Mouse (Mus musculus): ENCODE results near the gene Higd1a. TPM values are rescaled to one million over a fixed set of nuclear protein-coding genes. Genes with fewer than 3 reads are reported as not detected.

Gene Higd1a
- polyA plus RNA-seq, 1 experiment: 17.6 TPM

DNA sequence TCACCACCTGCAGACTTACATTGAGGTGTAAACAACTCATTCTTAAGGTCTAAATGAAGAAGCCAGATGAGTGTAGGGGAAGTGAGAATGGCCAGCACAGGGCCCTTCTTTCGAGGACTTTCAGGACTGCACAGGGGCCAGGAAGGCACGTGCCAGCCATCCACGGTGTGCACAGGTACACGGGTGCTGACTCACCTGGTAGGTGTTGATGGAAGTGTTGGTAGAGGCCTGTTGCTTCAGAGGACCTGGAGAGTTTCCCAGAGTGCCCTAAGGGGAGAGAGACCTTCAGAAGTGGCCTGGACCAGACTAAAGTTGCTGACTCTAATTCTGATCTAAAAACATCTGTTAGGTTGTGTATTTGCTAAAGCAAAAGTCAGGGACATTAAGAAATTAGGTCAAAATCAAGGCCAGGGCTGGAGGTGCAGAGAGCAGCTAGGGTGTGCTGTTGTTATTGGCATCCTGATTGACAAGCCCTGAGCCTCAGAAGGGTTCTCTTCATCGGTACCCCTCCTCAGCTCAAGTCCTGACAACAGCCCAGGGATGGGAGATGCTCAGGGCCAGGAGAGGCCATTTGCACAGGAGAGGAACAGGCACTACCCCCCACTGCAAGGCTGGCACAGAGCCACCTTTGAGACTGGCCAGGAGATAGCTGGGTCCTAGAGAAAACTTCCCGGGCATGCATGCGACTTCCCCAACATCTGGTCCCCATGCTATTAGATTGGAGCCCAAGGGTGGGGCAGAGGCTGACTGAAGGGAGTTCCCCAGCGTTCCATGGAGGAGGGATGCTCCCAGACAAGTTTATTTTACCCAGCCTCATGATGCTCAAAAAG lies 45.5 kb upstream of the Higd1a start:
- Histone ChIP-seq H3K27me3 (ENCODE audit: control insufficient read depth, insufficient read depth, low read length) (no peaks in the 10 kb centered on the region), H3K4me1 (replicated peaks; ENCODE audit: control insufficient read depth, insufficient read depth, low read length) (0 out of 2 replicates have a peak, but pooled peaks cover 3% of the 10 kb centered on the region), H3K27ac (ENCODE audit: control insufficient read depth, insufficient read depth, low read length) (no peak overlapping the region), H3K4me3 (ENCODE audit: control insufficient read depth, insufficient read depth, low read length) (no peak overlapping the region), H3K36me3 (ENCODE audit: control insufficient read depth, insufficient read depth, low read length) (no peaks in the 10 kb centered on the region)
- DNase-seq: no peak
- no peak for TF ChIP-seq CTCF (IDR thresholded peaks at IDR 0.05; ENCODE audit: borderline replicate concordance, control insufficient read depth, extremely low read depth, insufficient read depth, low read length, poor library complexity)
- no peak for TF ChIP-seq POLR2A (IDR thresholded peaks at IDR 0.05; ENCODE audit: control insufficient read depth, extremely low read depth, insufficient read depth, low read length, poor library complexity)
- 83% methylated on average over 8 of the region's 8 CpGs for WGBS

DNA sequence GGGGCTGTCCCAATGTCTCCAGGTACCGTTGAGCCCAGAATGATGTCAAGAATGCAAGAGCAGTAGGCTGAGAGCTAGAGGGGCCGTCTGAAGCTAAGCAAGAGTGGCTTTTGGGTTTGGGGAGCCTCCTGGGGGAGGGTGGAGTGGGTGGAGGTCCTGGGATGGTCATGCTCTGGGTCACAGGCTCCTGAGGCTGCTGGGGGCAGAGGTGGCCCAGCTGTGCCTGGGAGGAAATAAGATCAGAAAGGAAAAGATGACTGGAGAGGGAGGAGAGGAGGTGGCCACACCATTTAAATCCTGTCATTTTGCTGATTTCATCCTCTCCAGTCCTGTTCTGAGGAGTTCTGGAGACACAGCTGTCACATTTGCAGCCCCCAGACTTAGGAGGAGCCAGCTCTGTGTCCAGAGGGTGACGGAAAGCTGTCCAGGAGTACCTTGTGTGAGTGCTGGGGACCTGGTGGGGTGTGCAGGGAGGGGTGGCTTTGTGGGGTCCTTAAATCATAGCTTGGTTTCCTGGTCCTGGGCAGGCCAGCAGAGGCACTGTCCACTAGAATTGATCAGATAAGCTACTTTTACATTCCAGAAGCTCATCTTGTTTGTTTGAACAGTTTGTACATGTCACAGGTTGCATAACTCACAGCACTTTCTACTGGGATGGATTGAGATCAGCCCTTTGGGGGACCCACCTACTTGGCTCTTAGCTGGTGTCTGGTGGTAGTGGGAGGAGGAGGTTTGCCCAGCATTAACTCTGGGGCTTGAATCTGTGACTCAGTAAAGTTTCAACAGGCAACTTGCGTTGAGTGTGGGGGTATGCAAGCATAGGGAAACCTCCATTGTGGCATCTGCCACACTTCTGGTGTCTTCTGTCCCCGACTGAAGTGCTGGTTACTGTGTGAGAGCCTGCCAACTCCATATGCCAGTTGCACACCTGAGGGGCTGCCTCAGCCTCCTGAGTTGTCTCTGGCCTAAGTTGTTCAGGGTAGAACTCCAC lies 43.8 kb upstream of the Higd1a start:
- 85% methylated on average over 5 of the region's 5 CpGs for WGBS

DNA sequence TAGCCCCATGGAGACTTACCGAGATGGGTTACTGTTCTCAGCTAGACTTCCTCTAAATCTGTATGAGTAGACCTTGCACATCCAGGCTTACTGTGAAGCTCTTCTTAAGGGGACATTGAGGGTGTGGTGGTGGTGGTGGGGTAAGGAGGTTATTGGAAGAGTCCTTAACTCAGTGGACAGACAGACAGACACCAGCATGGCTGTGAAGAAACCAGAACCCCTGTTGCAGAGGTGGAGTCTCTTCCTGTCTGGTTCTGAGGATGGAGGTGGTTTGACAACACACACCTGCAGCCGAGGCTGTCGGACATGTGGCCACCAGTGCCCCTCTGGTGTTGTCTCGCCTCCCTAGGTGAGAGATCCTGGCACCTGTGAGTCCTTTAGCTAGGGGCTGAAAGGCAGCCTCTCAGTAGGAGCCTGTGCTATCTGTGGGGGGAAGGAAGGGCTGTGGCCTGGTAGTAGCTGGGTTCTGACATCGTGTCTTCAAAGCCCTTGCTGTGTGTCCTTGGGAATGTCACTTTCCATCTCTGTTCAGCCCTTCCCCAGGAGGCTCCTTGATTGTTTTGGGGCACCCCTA lies 42.2 kb upstream of the Higd1a start:
- Histone ChIP-seq H3K4me1 (replicated peaks; ENCODE audit: control insufficient read depth, insufficient read depth, low read length) (0 out of 2 replicates have a peak, but pooled peaks cover 3% of the 10 kb centered on the region), H3K27ac (ENCODE audit: control insufficient read depth, insufficient read depth, low read length) (no peak overlapping the region), H3K4me3 (ENCODE audit: control insufficient read depth, insufficient read depth, low read length) (no peak overlapping the region), H3K27me3 (ENCODE audit: control insufficient read depth, insufficient read depth, low read length) (no peaks in the 10 kb centered on the region), H3K36me3 (ENCODE audit: control insufficient read depth, insufficient read depth, low read length) (no peaks in the 10 kb centered on the region)
- 53% methylated on average over 5 of the region's 5 CpGs for WGBS
- TF ChIP-seq CTCF (IDR thresholded peaks at IDR 0.05; ENCODE audit: borderline replicate concordance, control insufficient read depth, extremely low read depth, insufficient read depth, low read length, poor library complexity): no peak
- no peak for TF ChIP-seq POLR2A (IDR thresholded peaks at IDR 0.05; ENCODE audit: control insufficient read depth, extremely low read depth, insufficient read depth, low read length, poor library complexity)
- no peak for DNase-seq

More for the DNA sequence above, 43.8 kb upstream of the Higd1a start:
- DNase-seq: no peak
- no peak overlapping the region for H3K27ac ChIP-seq (ENCODE audit: control insufficient read depth, insufficient read depth, low read length)
- H3K4me3 ChIP-seq (ENCODE audit: control insufficient read depth, insufficient read depth, low read length): no peak overlapping the region
- 0 out of 2 replicates have a peak, but pooled peaks cover 3% of the 10 kb centered on the region for H3K4me1 ChIP-seq (replicated peaks; ENCODE audit: control insufficient read depth, insufficient read depth, low read length)
- TF ChIP-seq POLR2A (IDR thresholded peaks at IDR 0.05; ENCODE audit: control insufficient read depth, extremely low read depth, insufficient read depth, low read length, poor library complexity) (no peak), CTCF (IDR thresholded peaks at IDR 0.05; ENCODE audit: borderline replicate concordance, control insufficient read depth, extremely low read depth, insufficient read depth, low read length, poor library complexity) (no peak)
- no peaks in the 10 kb centered on the region for H3K27me3 ChIP-seq (ENCODE audit: control insufficient read depth, insufficient read depth, low read length)
- no peaks in the 10 kb centered on the region for H3K36me3 ChIP-seq (ENCODE audit: control insufficient read depth, insufficient read depth, low read length)

DNA sequence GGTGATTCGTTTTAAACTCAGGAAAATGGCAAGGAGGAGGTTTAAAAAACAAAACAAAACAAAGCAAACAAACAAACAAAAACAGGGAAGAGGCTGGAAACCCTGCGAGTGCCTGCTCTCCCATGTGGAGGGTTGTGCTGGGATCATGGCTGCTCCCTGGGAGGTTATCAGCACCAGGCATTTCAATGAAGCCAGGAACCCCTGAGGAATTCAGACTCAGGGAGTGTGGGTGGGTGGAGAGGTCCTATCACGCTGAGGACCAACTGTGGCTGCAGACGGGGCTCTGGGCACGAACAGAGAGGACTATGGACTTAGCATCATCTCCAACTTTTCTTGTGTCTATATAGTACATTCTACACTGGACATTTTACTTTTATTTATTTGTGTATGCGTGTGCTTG lies 41.1 kb upstream of the Higd1a start:
- Histone ChIP-seq H3K27ac (ENCODE audit: control insufficient read depth, insufficient read depth, low read length) (no peak overlapping the region), H3K4me3 (ENCODE audit: control insufficient read depth, insufficient read depth, low read length) (no peak overlapping the region), H3K27me3 (ENCODE audit: control insufficient read depth, insufficient read depth, low read length) (no peaks in the 10 kb centered on the region), H3K4me1 (replicated peaks; ENCODE audit: control insufficient read depth, insufficient read depth, low read length) (0 out of 2 replicates have a peak, but pooled peaks cover 3% of the 10 kb centered on the region), H3K36me3 (ENCODE audit: control insufficient read depth, insufficient read depth, low read length) (no peaks in the 10 kb centered on the region)
- no peak for DNase-seq
- no peak for TF ChIP-seq POLR2A (IDR thresholded peaks at IDR 0.05; ENCODE audit: control insufficient read depth, extremely low read depth, insufficient read depth, low read length, poor library complexity)
- no peak for TF ChIP-seq CTCF (IDR thresholded peaks at IDR 0.05; ENCODE audit: borderline replicate concordance, control insufficient read depth, extremely low read depth, insufficient read depth, low read length, poor library complexity)
- WGBS: 92% methylated on average over 6 of the region's 6 CpGs

DNA sequence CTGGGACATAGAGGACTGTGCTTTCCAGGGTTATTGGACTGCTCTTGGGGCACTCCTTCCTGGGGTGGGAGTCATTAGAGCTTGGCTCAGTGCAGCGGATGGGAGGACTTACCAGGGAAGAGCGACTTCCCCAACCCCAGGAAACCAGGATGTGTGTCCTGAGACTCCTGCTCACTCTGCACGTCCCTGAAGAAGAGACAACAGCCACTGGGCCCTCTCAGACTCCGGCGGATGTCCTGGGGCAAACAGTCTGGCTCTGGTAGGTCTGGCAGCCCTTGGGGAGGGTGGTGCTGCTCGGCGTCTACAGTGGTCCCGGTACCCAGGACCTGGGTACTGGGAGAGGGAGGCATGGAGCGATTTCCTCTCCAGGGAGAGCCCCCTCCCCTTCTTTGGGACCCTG lies 40.1 kb upstream of the Higd1a start, which contains the start of gene Ackr2:
Gene Ackr2, plus strand, starts transcription at position 111 of the 400 bp plus-strand sequence.
- Histone ChIP-seq H3K36me3 (ENCODE audit: control insufficient read depth, insufficient read depth, low read length) (no peaks in the 10 kb centered on the region), H3K4me1 (replicated peaks; ENCODE audit: control insufficient read depth, insufficient read depth, low read length) (0 out of 2 replicates have a peak, but pooled peaks cover 3% of the 10 kb centered on the region), H3K27ac (ENCODE audit: control insufficient read depth, insufficient read depth, low read length) (no peak within 1 kb of the TSS), H3K4me3 (ENCODE audit: control insufficient read depth, insufficient read depth, low read length) (no peak within 1 kb of the TSS), H3K27me3 (ENCODE audit: control insufficient read depth, insufficient read depth, low read length) (no peaks in the 10 kb centered on the region)
- DNase-seq: no peak
- WGBS: 91% methylated on average over 9 of the region's 9 CpGs
- TF ChIP-seq CTCF (IDR thresholded peaks at IDR 0.05; ENCODE audit: borderline replicate concordance, control insufficient read depth, extremely low read depth, insufficient read depth, low read length, poor library complexity) (no peak), POLR2A (IDR thresholded peaks at IDR 0.05; ENCODE audit: control insufficient read depth, extremely low read depth, insufficient read depth, low read length, poor library complexity) (no peak)

- no peak overlapping the region for H3K27ac ChIP-seq (ENCODE audit: control insufficient read depth, insufficient read depth, low read length)
- no peak for DNase-seq
Measured at GRCm38 (mm10) chr9:121896820-121897219, 38.7 kb upstream of the Higd1a start.

More at GRCm38 (mm10) chr9:121896820-121897219, 38.7 kb upstream of the Higd1a start:
- Histone ChIP-seq H3K4me3 (ENCODE audit: control insufficient read depth, insufficient read depth, low read length) (no peak overlapping the region), H3K36me3 (ENCODE audit: control insufficient read depth, insufficient read depth, low read length) (no peaks in the 10 kb centered on the region), H3K4me1 (replicated peaks; ENCODE audit: control insufficient read depth, insufficient read depth, low read length) (0 out of 2 replicates have a peak, but pooled peaks cover 3% of the 10 kb centered on the region), H3K27me3 (ENCODE audit: control insufficient read depth, insufficient read depth, low read length) (no peaks in the 10 kb centered on the region)
- TF ChIP-seq CTCF (IDR thresholded peaks at IDR 0.05; ENCODE audit: borderline replicate concordance, control insufficient read depth, extremely low read depth, insufficient read depth, low read length, poor library complexity) (no peak), POLR2A (IDR thresholded peaks at IDR 0.05; ENCODE audit: control insufficient read depth, extremely low read depth, insufficient read depth, low read length, poor library complexity) (no peak)
- WGBS: 91% methylated on average over 4 of the region's 4 CpGs
